Mouse (Mus musculus): ENCODE results near the gene Dtymk. TPM values are rescaled to one million over a fixed set of nuclear protein-coding genes. Genes with fewer than 3 reads are reported as not detected.
"Not testable (repeated sequence)": the region's sequence is repeated elsewhere in the genome, so short reads cannot be mapped to it uniquely, and the experiment has no call there.

The Dtymk gene
- 228 and 263 TPM in 2 replicates for polyA plus RNA-seq (2016; fragmentation: Nextera tagmentation; extraction: Ambion mirVana)

DNA sequence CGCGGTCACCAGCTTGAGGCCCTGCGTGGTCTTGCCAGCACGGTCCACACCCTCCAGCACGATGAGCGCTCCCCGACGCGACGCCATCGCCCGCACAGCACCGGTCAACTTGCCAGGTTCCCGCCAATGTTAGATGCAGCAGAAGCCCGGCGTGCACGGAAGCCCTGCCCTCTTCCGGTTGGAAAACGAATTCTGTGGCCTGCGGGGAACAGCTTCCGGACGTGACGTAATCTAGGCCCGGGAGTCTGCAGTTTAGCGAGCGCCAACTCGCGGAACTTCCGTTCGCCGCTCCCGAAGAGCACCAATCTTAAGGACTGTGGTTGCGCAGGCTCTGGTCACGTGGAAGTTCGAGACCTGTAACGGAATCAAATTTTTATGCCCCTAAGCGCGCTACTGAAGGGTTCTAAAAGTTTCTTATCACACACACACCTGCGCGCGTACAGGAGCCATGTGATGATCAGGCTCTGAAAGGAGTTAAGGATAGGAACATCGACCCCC is at the start of gene Dtymk:
TSS of gene Dtymk (minus strand) at position 194 of the 498 bp plus-strand sequence.
- DNase-seq (ENCODE audit: low spot score): peak; percentile 95
- under 1% methylated on average over 42 of the region's 42 CpGs for WGBS
- H3K27me3 ChIP-seq (ENCODE audit: insufficient read depth, poor library complexity, severe bottlenecking): no peaks in the 10 kb centered on the region

DNA sequence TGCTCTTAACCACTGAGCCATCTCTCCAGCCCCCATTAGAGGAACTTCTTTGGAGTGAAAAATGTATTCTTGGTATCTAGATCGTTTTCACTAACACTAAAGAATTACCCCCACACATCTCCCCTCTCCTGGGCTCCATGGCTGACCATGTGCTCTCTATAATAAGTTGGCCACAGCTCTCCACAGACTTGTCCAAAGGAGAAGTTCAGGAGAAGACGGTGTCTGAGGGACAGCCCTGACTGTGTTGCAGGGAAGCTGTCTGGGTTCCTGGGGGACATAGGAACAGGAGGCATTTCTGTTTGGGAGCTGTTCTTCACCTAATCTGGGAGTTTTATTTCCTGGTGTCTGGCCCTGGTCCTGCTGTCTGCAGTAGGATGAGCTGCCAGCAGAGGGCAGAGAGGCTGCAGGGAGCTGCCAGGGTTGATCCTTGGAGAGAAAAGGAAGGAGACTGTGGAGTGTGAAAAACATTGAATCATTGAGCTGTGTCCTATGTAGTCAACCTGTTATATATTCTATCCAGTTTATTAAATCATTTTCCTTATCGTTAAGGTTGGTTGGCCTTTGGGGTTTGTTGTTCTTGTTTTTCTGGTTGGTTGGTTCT is 44.1 kb upstream of the Dtymk start:
- not testable (repeated sequence) for H3K4me3 ChIP-seq; H3K27me3 ChIP-seq (ENCODE audit: insufficient read depth, poor library complexity, severe bottlenecking); H3K36me3 ChIP-seq; H3K4me1 ChIP-seq (replicated peaks); H3K27ac ChIP-seq; DNase-seq (ENCODE audit: low spot score); H3K9me3 ChIP-seq
- 86% methylated on average over 2 of the region's 3 CpGs for WGBS

More for the DNA sequence above, at the start of gene Dtymk:
- H3K9me3 ChIP-seq: no peaks in the 10 kb centered on the region
- H3K27ac ChIP-seq: peak within 1 kb of the TSS; percentile 92
- peaks cover 45% of the 10 kb centered on the region for H3K4me1 ChIP-seq (replicated peaks)
- peaks cover 57% of the 10 kb centered on the region for H3K36me3 ChIP-seq
- peak within 1 kb of the TSS; percentile 88 for H3K4me3 ChIP-seq

DNA sequence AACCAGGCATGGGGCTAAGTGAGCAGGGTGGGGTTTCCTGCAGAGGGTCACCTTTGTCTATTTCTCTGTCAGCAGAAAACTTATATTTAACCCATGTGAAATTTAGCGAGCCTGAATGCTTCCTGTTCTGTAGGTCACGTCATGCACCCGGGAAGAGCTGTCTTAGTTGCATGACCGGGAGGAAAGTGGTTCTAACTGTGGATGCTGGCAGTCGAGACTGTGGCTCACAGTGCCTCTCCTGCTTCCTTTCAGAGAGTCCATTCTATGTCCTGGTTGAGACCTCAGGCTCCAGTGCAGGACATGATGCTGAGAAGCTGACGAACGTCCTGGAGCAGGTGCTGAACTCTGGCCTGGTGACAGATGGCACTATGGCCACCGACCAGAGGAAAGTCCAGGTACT is 36.8 kb upstream of the Dtymk start:
- peaks cover 35% of the 10 kb centered on the region for H3K36me3 ChIP-seq
- not testable (repeated sequence) for H3K4me3 ChIP-seq; H3K27ac ChIP-seq; DNase-seq (ENCODE audit: low spot score); H3K9me3 ChIP-seq; H3K27me3 ChIP-seq (ENCODE audit: insufficient read depth, poor library complexity, severe bottlenecking); H3K4me1 ChIP-seq (replicated peaks)
- 89% methylated on average over 8 of the region's 8 CpGs for WGBS

DNA sequence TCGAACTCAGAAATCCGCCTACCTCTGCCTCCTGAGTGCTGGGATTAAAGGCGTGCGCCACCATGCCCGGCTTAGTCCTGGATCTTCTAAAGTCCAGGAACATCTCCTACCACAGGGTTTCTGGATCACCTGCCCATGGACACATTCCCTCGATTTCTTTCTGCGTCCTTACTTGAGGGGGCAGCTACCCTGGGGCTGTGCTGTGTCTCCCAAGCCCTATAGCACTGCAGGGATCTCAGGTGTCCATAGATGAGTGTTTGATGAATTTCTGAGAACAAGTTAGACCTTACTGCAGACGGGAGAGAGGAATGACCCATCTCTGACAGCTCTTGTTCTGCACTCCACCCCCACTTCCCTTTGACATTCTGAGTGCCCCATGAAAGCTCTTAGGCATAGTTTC is 35.6 kb upstream of the Dtymk start:
- Histone ChIP-seq H3K9me3 (no peaks in the 10 kb centered on the region), H3K27ac (no peak overlapping the region), H3K4me3 (no peak overlapping the region), H3K36me3 (peaks cover 35% of the 10 kb centered on the region), H3K4me1 (replicated peaks) (no peaks in the 10 kb centered on the region), H3K27me3 (ENCODE audit: insufficient read depth, poor library complexity, severe bottlenecking) (no peaks in the 10 kb centered on the region)
- no peak for DNase-seq (ENCODE audit: low spot score)
- WGBS: 94% methylated on average over 8 of the region's 8 CpGs

DNA sequence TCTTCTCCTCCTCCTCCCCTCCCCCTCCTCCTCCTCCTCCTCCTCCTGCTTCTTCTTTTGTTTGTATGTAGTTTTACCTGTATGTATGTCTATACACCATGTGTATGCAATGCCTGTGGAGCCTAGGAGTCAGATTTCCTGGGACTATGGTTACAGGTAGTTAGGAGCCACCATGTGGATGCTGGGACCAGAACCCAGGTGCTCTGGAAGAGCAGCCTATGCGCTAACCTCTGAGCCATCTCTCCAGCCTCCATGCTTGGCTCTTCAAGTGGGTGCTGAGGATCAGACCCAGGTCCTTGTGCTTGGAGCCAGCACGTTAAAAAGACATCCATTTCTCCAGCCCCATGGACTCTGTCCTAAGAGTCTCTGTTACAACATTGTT is 34.8 kb upstream of the Dtymk start:
- Histone ChIP-seq H3K27ac (no peak overlapping the region), H3K27me3 (ENCODE audit: insufficient read depth, poor library complexity, severe bottlenecking) (no peaks in the 10 kb centered on the region), H3K36me3 (peaks cover 35% of the 10 kb centered on the region), H3K4me3 (no peak overlapping the region), H3K4me1 (replicated peaks) (no peaks in the 10 kb centered on the region), H3K9me3 (no peaks in the 10 kb centered on the region)
- 90% methylated on average over 2 of the region's 2 CpGs for WGBS
- DNase-seq (ENCODE audit: low spot score): no peak

- Histone ChIP-seq H3K4me3 (no peak overlapping the region), H3K9me3 (no peaks in the 10 kb centered on the region), H3K4me1 (replicated peaks) (no peaks in the 10 kb centered on the region), H3K27me3 (ENCODE audit: insufficient read depth, poor library complexity, severe bottlenecking) (no peaks in the 10 kb centered on the region), H3K36me3 (peaks cover 35% of the 10 kb centered on the region), H3K27ac (no peak overlapping the region)
- WGBS: 91% methylated on average over 6 of the region's 6 CpGs
- DNase-seq (ENCODE audit: low spot score): no peak
These were observed 34.3 kb upstream of the Dtymk start for GRCm38 (mm10) chr1:93835876-93836531.

- Histone ChIP-seq H3K36me3 (peaks cover 35% of the 10 kb centered on the region), H3K4me3 (no peak overlapping the region), H3K27ac (no peak overlapping the region), H3K27me3 (ENCODE audit: insufficient read depth, poor library complexity, severe bottlenecking) (no peaks in the 10 kb centered on the region), H3K9me3 (no peaks in the 10 kb centered on the region), H3K4me1 (replicated peaks) (no peaks in the 10 kb centered on the region)
- WGBS: 88% methylated on average over 4 of the region's 4 CpGs
- no peak for DNase-seq (ENCODE audit: low spot score)
These were observed 33.5 kb upstream of the Dtymk start for GRCm38 (mm10) chr1:93835211-93835610.

GRCm38 (mm10) chr1:93834671-93835150 is 33.0 kb upstream of the Dtymk start:
- WGBS: 87% methylated on average over 7 of the region's 7 CpGs
- no peaks in the 10 kb centered on the region for H3K27me3 ChIP-seq (ENCODE audit: insufficient read depth, poor library complexity, severe bottlenecking)
- no peaks in the 10 kb centered on the region for H3K4me1 ChIP-seq (replicated peaks)
- H3K27ac ChIP-seq: no peak overlapping the region
- H3K4me3 ChIP-seq: no peak overlapping the region
- H3K9me3 ChIP-seq: no peaks in the 10 kb centered on the region
- DNase-seq (ENCODE audit: low spot score): no peak
- peaks cover 37% of the 10 kb centered on the region for H3K36me3 ChIP-seq

DNA sequence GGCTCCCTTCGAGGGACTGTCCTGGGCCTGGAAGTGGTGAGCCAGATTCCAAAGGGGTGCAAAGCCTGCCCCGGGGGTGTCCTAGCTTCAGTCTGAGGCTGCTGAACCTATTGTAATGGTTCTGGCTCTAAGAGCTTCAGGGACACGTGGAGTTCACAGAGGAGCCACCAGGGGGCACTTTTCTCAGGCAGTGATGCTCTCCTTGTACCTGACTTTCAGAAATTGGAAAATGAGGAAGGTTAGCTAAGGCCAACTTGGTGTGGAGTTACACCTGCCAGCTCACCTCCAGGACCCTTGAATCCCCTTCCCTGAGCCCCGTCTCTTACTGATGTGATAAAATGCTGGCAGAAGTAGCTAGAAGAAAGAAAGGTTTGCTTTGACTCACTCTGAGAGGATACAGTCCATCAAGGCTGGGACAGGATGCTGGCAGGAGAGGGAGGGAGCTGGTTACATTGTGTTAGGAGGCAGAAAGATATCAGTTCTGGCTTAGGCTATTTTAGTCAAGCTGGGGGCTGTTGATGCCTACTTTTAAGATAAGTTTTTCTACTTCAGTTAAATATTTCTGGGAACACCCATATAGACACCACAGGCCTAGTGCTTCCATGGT is 31.1 kb upstream of the Dtymk start:
- not testable (repeated sequence) for H3K4me1 ChIP-seq (replicated peaks); H3K27me3 ChIP-seq (ENCODE audit: insufficient read depth, poor library complexity, severe bottlenecking); H3K4me3 ChIP-seq; H3K9me3 ChIP-seq; DNase-seq (ENCODE audit: low spot score); H3K27ac ChIP-seq
- peaks cover 34% of the 10 kb centered on the region for H3K36me3 ChIP-seq
- 57% methylated on average over 4 of the region's 4 CpGs for WGBS

DNA sequence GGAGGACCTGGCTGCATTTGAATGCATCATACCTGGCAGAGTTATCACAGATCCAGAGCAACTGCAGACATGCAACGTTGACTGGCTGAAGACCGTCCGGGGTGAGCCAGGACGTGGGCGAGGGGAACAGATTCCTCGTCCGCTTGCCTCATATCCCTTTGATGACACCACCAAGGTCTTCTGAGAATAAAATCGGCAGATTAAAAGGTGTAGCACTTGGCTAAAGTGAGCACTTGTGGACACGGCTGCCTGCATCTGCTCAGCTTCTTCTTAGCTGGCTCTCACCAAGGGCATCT is 24.8 kb upstream of the Dtymk start:
- Histone ChIP-seq H3K27me3 (ENCODE audit: insufficient read depth, poor library complexity, severe bottlenecking) (no peaks in the 10 kb centered on the region), H3K27ac (peak overlapping the region; percentile 90; the same call in 1 of the 2 replicates), H3K4me1 (replicated peaks) (peaks cover 16% of the 10 kb centered on the region), H3K9me3 (no peaks in the 10 kb centered on the region), H3K36me3 (peaks cover 9% of the 10 kb centered on the region), H3K4me3 (peak overlapping the region; percentile 60; the same call in 1 of the 2 replicates)
- WGBS: 95% methylated on average over 9 of the region's 9 CpGs
- DNase-seq (ENCODE audit: low spot score): no peak

DNA sequence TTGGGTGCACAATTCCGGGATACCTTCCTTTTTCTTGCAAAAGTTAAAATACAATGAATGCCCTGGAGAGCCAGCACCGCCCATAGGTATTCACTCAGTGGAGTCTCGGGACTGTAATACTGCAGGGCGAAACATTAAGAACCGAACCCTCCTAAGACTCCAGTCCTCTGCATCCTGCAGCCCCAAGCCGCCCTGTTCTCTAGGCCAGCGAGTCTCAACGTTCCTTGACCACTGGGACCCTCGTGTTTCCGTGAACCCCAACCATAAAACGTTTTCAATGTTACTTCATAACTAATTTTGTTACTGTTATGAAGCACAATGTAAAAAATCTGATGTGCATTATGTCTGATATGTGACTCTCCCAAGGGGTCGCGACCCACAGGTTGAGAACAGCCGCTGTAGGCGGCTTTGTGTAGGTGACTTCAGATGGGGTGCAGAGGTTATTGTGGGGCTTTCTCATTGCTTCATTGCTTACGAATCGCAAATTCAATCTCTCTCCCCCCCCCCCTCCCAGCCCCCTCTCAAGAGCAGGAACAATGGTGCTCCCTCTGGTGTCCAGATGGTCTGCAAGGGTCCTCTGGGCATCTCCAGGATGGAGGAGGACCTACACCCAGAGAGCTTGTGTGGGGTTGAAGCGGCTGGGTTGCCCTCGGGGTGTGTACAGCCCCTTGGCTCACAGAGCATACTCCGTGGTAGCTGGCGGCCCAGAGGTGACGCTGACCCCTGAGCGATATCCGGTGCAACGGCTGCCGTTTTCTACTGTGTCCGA is 24.2 kb upstream of the Dtymk start:
- Histone ChIP-seq H3K4me3 (peak overlapping the region; percentile 60), H3K27me3 (ENCODE audit: insufficient read depth, poor library complexity, severe bottlenecking) (no peaks in the 10 kb centered on the region), H3K4me1 (replicated peaks) (peaks cover 16% of the 10 kb centered on the region), H3K9me3 (no peaks in the 10 kb centered on the region), H3K27ac (peak overlapping the region; percentile 90), H3K36me3 (peaks cover 14% of the 10 kb centered on the region)
- WGBS: 48% methylated on average over 27 of the region's 27 CpGs
- DNase-seq (ENCODE audit: low spot score): peak; percentile 34

- under 1% methylated on average over 30 of the region's 30 CpGs for WGBS
- H3K4me3 ChIP-seq: peak overlapping the region; percentile 60
These were observed 23.5 kb upstream of the Dtymk start for GRCm38 (mm10) chr1:93825105-93825674.

More at GRCm38 (mm10) chr1:93825105-93825674, 23.5 kb upstream of the Dtymk start:
- peaks cover 22% of the 10 kb centered on the region for H3K36me3 ChIP-seq
- peak; percentile 92 for DNase-seq (ENCODE audit: low spot score)
- no peaks in the 10 kb centered on the region for H3K9me3 ChIP-seq
- H3K27ac ChIP-seq: peak overlapping the region; percentile 90
- H3K27me3 ChIP-seq (ENCODE audit: insufficient read depth, poor library complexity, severe bottlenecking): no peaks in the 10 kb centered on the region
- peaks cover 16% of the 10 kb centered on the region for H3K4me1 ChIP-seq (replicated peaks)
